Mouse (Mus musculus) cerebellum, postnatal 25 days (tissue): ENCODE measurements at regions not wholly inside any gene's neighbourhood (a gene's known extent, or its start where the extent isn't known, plus 50 kb on each side); places are given as distances from the start of the nearest gene placed in this dataset.
"Not testable (repeated sequence)": the region's sequence is repeated elsewhere in the genome, so short reads cannot be mapped to it uniquely, and the experiment has no call there.

ENCODE experiments used
- DNase-seq, 2 experiments: peaks; one replicate each; pipeline ENCODE4 v3.0.0; 2021; ENCODE audit warnings: mixed read lengths in 2 of 2

DNA sequence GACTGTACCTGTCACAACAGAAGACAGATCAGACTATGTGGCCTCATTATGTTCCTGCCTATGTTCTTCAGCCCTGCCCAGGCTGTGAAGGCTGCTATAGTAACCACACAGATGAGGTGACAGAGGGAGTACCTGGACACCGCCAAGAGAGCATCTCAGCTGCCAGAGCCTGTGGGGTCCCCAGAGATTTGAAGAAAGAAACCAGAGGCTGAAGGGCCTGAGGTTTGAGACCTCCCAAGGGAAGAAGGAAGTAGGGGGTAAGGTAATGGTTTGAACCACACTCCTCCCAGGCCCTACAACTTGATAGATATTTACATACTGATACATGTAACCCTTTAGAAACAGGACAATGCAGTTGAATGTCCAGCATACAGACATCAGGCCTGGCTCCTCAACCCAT lies 407.7 kb downstream of the Ptpru start:
- DNase-seq: no peak

GRCm38 (mm10) chr4:131431188-131431587 lies 406.9 kb downstream of the Ptpru start:
- DNase-seq: peak; percentile 82 to 87

- DNase-seq: no peak
Observed at GRCm38 (mm10) chr4:131432591-131433177, 405.4 kb downstream of the Ptpru start.

- DNase-seq: no peak
Observed at GRCm38 (mm10) chr4:131435222-131435621, 402.9 kb downstream of the Ptpru start.

DNA sequence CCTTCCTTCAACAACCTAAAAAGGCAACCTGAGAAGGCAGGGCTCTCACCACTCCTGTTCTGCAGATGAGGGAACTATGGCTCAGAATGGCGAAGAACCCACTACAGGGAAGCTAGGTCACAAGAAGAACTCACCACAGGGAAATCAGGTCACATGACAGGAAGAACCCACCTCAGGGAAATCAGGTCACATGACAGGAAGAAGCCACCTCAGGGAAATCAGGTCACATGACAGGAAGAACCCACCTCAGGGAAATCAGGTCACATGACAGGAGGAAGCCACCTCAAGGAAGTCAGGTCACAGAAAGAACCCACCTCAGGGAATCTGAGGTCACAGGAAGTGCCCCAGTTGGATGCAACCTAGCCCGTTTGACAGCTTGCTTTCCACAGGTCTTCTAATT lies 399.7 kb downstream of the Ptpru start:
- DNase-seq: no peak

GRCm38 (mm10) chr4:131438883-131439282 lies 399.2 kb downstream of the Ptpru start:
- DNase-seq: no peak

DNA sequence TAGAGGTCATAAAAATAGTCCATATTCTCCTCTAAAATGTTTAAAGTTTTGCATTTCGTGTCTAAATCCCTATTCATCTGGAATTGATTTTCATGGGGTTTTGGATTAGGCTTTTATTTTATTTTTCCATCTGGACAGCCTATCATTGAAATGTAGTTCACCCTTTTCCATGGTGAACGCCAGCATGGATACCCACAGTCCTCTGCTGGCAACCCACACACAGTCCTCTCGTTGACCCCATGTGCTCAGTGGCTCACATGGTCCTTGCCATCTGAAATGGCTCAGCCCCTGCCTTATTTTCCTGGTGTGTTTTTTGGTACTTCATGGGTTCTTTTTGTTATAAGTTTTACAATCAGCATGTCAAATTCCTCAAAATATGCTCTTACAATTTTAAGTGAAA lies 397.2 kb downstream of the Ptpru start:
- no peak for DNase-seq

DNA sequence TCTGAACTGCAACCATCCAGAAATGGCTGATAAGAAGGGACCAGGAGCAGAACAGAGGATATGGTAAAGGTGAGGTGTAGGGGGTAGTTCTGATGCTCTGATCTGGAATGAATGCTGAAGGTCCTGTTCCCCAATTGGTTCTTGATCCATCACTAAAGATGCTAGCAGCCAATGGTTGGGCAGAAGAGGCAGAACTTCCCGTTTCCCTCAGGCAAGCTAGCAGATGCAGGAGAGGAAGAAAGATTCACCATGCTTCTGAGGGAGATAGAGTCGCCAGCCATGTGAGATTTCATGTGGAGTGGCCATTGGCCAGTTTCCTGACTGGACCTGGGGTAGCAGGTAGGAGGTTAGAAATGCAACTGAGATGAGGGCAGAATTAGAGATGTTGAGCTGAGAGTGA lies 394.6 kb downstream of the Ptpru start:
- no peak for DNase-seq

- DNase-seq: not testable (repeated sequence)
Observed at GRCm38 (mm10) chr4:131450296-131450695, 387.8 kb downstream of the Ptpru start.

GRCm38 (mm10) chr4:131457551-131457950 lies 380.5 kb downstream of the Ptpru start:
- no peak for DNase-seq

DNA sequence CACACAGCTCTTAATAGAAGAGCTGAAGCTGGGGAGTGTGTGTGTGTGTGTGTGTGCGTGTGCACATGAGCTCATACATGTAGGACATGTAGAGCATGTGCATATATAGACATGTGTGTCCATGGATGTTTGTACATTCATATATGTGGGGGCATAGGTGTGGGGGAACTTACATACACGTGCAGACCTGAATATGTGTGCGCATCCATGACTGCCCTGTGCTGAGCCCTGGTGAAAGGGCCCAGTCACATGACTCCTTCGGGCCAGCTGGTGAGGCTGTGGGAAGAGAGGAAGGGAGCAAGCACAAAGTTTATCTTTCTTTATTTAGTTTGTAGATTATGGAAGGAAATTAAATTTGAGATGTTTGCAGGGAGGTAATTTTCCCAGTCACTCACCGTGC lies 378.3 kb downstream of the Ptpru start:
- DNase-seq: no peak

DNA sequence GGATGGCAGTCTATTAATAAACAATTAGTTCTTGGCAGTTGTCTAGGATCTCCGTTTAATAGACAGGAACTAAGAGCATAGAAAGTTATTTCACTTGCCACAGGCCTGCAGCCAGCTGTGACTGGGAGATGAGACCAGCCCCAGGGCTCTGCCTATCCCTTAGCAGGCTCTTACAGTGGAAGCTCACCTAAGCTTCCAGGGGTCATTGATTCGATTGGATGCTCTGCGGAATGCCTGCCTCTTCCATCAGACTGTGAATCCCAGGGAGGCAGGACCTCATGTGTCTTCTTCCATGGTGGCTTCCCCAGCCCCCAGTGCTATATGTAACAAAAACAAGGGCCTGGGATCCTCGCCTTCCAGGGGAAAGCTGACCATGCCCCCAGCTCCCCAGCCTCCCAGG lies 376.8 kb downstream of the Ptpru start:
- no peak for DNase-seq

DNA sequence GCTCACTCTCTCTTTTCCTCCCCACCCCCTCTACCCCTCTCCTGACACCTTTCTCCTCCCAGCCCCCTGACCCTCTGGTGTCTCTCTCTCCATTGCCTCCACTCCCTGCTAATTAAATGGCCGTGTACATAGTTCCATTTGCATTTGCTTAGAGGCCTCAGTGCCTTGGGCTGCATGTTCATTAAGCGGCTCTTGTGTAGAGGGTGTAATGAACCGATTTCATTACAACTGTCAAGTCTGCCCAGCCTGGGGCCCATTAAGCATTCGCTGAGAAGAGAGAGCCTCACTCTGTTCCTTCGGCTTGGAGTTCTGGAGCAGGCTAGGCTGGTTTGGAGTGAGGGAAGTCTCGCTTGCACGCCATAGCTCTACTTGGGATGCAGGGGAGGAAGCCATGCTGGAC lies 376.4 kb downstream of the Ptpru start:
- no peak for DNase-seq

GRCm38 (mm10) chr4:131475023-131475422 lies 363.1 kb downstream of the Ptpru start:
- DNase-seq: no peak

- DNase-seq: no peak
Observed at GRCm38 (mm10) chr4:131478923-131479322, 359.2 kb downstream of the Ptpru start.

DNA sequence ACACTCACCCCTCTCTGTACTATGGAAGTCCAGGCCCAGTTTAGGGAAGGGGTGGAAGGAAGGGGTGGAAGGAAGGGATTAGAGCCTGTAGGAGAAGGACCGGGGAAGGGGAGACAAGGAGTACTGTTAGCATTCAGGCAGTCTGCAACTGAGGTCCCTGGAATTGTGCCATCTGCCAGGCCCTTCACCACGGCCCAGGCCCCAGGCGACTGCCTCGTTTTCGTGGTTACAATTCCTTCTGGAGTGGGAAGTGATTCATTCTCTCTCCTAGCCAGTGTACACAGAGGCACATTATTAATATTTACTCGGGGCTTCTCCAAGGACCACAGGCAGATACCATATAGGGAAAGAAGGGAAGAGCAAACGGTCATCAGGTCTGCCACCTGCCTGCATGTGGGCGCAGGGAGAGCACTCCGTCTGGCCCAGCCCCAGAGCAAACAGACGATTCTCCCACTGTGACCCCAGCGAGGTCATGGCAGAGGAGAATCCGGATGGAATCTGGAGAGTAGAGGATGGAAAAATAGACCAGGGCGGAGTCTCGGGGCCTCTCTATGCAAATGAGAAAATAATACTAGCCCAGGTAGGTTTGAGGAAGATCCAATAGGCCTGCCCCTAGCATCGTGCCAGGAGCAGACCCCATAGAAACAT lies 354.0 kb downstream of the Ptpru start:
- DNase-seq: peak in 1 of 2 experiments; percentile 27

- DNase-seq: peak; percentile 58 to 64
Observed at GRCm38 (mm10) chr4:131484607-131485111, 353.4 kb downstream of the Ptpru start.

DNA sequence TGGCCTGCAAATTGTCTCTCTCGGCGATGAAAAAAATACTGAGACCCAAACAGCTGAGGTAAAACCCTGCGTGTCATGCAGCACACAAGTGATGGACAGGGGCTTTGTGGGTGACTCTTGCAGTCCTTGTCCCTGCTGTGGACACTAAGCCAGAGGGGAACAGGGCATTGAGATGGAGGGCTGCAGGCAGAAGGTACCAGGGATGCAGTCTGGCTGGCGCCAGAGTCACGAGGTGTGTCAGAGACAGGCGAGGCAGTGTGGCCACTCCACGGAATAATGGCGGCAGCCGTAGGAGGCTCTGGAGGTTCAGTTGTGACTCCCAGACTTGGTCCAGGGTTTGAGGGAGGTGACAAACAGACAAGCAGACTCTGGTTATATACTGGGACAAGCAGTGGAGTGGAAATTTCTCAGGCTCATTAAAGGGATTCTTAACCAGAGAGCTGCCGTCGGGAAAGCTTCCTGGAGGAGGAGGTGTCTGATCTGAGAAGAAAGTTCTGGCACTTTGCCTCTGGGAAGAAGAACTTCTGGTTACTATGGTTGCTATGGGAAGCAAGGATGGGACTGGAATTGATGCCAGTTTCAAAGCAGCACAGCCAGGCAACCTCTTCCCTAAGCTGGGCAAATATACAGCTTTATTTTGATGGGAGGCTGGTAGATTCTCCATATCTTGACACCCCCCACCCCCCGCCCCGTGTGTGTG lies 352.8 kb downstream of the Ptpru start:
- peak in 1 of 2 experiments; percentile 25 for DNase-seq

DNA sequence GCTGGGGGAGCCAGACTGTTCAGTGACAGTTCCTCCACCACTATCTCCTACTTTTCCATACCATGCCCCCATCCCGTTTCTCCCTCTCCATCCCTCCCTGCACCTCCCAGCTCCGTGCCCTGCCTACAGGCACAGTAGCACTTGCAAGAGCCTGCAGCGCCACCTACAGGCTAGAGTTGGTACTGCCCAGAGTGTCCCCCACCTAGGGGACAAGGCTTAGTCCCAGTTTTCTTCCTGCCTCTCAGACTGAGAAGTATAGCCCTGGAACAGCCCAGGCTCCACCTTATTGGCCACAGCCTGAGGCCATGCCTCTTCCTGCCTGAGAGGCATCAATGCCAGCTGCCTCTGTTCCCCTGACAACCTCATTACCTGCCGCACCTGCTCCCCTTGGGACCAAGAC lies 351.3 kb downstream of the Ptpru start:
- DNase-seq: peak; percentile 87 to 93

DNA sequence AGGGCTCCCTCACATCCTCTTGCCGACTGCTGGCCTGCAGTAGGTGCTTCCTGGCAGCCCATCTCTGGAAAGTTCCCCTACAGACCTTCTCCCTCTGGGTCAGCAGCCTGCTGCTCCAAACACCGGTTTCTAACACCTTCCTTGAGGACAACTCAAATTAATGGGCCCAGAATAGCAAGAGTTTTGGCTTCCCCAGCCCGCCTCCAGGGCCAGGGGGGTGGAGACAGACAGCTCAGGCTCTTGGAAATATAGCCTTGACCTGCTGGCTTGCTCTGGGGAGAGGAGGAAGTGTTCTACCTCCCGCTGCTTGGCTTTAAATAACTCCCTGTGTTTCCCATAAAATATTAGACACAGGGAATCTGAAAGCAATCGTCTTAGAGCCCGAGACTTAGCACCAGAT lies 349.8 kb downstream of the Ptpru start:
- peak; percentile 69 to 75 for DNase-seq

DNA sequence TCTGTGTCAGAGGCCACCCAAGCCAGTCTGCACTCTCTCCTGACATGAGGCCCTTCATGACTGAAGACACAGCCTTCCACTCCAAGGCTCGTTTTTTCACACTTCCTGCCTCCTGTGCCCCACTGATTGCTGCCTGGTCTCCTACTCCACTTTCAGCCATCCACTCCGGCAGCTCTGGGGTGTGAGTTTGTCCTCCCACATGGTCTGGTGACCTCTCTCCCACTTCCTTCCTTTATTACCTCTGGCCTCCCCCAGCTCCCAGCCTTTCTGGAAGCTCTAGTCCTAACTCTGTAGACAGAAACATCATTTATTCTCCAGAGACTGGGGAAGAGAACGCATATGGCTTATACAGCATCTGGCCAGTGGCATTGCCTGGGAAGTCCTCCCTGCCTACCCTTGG lies 349.0 kb downstream of the Ptpru start:
- no peak for DNase-seq

GRCm38 (mm10) chr4:131491960-131492359 lies 346.1 kb downstream of the Ptpru start:
- DNase-seq: no peak

DNA sequence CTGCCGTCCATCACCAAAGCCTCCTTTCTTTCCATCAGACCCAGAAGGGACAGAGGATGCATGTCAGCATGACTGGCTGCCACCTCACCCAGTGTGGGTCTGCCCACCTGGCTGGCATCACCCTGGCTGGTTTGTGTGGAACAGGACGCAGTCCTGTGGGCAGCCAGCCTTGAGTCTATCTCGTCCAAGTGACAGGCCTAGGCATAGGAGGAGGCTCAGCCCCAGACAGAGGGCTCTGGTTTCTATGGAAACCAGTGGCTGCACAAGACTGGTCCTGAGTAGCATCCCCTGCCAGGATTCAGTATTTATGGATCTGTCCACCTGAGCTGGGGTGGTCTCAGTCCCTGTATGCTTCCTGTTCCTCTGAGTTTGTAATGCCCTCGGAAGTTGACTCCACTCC lies 344.4 kb downstream of the Ptpru start:
- DNase-seq: no peak

DNA sequence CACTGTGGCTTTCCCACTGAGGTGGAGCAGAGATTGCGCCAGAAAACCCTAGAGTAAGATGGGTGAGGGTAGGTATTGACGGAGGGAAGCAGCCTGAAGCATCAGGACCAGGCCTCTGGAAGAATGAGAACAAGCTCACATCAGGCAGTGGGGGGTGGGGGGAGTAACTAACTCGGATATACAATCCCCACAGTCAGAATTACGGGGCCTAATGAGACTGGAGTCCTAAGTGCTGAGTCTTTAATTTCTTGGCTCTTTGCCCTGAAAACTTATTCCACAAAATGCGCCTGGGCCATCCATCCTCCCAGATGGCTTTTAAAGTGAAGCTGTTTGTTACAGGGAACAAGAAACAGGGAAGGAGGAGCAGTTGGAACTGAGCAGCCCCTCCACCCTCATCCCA lies 341.2 kb downstream of the Ptpru start:
- DNase-seq: no peak
